Mouse (Mus musculus): ENCODE results near the gene Pwp1. TPM values are rescaled to one million over a fixed set of nuclear protein-coding genes. Genes with fewer than 3 reads are reported as not detected.

Gene Pwp1
- polyA plus RNA-seq (2017; shearing (Covaris generic)), result 49.8 TPM

GRCm38 (mm10) chr10:85829085-85829853 lies at the start of gene Pwp1:
Pwp1 (plus strand) TSS chr10:85829494.

GRCm38 (mm10) chr10:85916498-85917309 lies 87.4 kb downstream of the Pwp1 start, which contains the start of gene Prdm4:
Prdm4 (minus strand) TSS chr10:85917142.

GRCm38 (mm10) chr10:85927676-85928445 lies 98.6 kb downstream of the Pwp1 start, which contains the start of gene Ascl4:
Ascl4 (plus strand) TSS chr10:85927681.

Other genes with a start within 250 kb of the Pwp1 start
- gene Prdm4, start 87.6 kb downstream of the Pwp1 start, polyA plus RNA-seq (2017; shearing (Covaris generic)), result 32.6 TPM
- 0.18 TPM for gene Ascl4, start 98.2 kb downstream of the Pwp1 start, polyA plus RNA-seq (2017; shearing (Covaris generic))
- 81.7 TPM for gene Rtcb, start 128.3 kb downstream of the Pwp1 start, polyA plus RNA-seq (2017; shearing (Covaris generic))
- gene Bpifc, start 182.4 kb downstream of the Pwp1 start, polyA plus RNA-seq (2017; shearing (Covaris generic)), result not detected
- 56.0 TPM for gene Fbxo7, start 192.5 kb downstream of the Pwp1 start, polyA plus RNA-seq (2017; shearing (Covaris generic))